Mouse (Mus musculus): ENCODE data around the gene Ston2. TPM values are rescaled to one million over a fixed set of nuclear protein-coding genes. Genes with fewer than 3 reads are reported as not detected.
"Not testable (repeated sequence)": the region's sequence is repeated elsewhere in the genome, so short reads cannot be mapped to it uniquely, and the experiment has no call there.

Ston2 gene
- polyA plus RNA-seq, 1 experiment, result 14.0 TPM

DNA sequence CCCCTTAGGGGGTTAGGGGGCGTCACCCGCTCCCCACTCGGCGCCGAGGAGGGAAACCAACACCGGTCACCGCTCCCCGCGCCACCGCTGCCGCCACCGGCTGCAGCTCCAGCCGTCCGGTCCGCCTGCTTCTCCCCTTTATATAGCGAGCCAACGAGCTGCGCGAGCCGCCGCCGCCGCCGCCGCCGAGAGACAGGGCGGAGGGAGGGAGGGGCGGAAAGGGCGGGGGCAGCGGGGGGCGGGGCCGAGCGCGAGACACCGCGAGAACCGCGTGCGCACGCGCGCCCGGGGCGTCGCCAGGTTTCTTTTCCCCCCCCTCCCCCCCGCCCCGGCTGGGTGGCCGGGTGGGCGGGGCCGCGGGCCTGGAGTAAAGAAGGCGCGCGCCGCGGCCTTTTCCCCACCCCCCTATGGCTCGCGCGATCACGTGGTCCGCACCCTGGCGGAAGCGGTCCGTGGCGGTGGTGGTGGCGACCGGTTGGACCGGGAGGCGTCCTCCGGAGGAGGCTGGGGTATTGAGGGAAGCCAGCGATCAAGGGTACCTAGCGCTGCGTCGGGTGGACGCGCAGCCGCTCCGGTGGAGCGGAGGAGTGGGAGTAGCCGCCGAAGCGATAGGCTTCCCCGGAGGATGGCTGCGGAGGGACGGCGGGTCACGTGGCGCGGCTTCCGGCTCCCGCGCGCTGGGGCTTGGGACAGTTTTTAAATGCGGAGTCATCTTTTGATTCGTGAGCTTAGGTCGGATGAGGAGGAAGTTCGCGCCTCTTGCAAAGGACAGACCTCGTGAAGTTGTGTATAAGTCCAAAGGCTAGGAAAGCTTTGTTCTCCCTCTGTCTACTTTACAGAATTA, 198.1 kb downstream of the Ston2 start, which contains the start of gene Gtf2a1:
Gene Gtf2a1 (minus strand): TSS at position 641 of the 844 bp plus-strand sequence.
- Histone ChIP-seq H3K4me3 (replicated peaks; ENCODE audit: control insufficient read depth, low read depth, low read length) (peak within 1 kb of the TSS; percentile 98), H3K4me1 (ENCODE audit: control insufficient read depth, insufficient read depth, low read length) (peaks cover 4% of the 10 kb centered on the region), H3K27ac (ENCODE audit: control insufficient read depth, insufficient read depth, low read depth, low read length, poor library complexity) (peak within 1 kb of the TSS; percentile 100)
- TF ChIP-seq POLR2A (IDR thresholded peaks at IDR 0.05; ENCODE audit: borderline replicate concordance, control insufficient read depth, low read depth, low read length) (peak; percentile 100), CTCF (IDR thresholded peaks at IDR 0.05; ENCODE audit: control insufficient read depth, insufficient read depth, low read length) (no peak; the same call in 1 of the 2 replicates)
- WGBS, result under 1% methylated on average over 86 of the region's 99 CpGs

DNA sequence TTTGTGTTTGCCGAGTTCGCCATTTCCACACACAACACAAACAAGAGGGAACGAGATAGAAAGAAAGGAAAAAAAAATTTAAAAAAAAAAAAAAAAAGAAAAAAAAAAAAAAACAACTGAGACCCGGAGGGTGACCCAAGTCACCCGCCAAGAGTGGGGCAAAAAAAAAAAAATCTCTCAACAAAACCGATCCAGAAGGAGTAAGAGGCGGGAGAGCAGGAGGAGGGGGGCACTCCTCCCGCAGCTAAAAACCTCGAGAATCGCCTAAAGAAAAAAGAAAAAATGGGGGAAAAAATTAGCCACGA, 198.7 kb downstream of the Ston2 start:
- WGBS, result under 1% methylated on average over 11 of the region's 11 CpGs

DNA sequence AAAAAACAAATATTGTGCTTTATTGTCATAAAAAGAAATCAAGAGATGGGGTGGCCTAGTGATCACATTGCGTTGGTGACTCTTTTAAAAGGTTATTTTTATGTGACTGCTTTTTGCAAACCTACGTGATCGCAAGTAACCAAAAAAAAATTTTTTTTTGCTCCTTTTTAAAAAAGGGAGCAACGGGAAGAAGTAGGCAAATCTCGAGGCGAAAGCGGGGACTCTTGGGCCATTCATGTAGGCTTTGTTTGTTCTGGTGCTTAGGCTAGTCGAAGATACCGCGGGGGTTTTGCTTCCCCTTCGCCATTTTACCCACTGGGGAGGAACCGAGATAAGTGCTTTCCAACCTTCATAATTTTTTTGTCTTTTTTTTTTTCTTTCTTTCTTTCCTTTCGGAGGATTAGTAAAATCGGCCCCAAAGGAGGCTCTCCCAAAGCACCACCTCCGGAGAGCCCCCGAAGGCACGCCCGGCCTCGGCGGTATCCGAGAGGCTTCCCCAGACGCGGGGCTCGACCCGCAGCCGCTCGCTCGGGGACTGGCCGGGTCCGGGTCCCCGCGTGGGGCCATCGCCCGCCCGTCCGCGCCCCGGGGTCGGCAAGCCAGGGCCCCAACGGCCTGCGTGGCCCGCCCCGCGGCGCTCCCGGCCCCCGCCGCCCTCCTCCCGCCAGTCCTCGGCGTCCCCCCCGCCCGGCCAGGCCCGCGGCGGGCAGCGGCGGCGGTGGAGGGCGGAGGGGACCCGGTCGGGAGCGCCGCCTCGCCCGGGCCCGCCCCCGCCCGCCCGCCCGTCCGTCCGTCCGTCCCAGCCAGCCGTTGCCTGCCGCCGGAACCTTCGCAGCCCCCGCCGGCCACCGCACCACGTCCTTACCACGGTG, 199.3 kb downstream of the Ston2 start:
- WGBS, result under 1% methylated on average over 69 of the region's 83 CpGs
- H3K4me3 ChIP-seq (replicated peaks; ENCODE audit: control insufficient read depth, low read depth, low read length), result peak overlapping the region; percentile 96
- H3K27ac ChIP-seq (ENCODE audit: control insufficient read depth, insufficient read depth, low read depth, low read length, poor library complexity), result peak overlapping the region; percentile 99
- peaks cover 4% of the 10 kb centered on the region for H3K4me1 ChIP-seq (ENCODE audit: control insufficient read depth, insufficient read depth, low read length)
- TF ChIP-seq POLR2A (IDR thresholded peaks at IDR 0.05; ENCODE audit: borderline replicate concordance, control insufficient read depth, low read depth, low read length) (no peak), CTCF (IDR thresholded peaks at IDR 0.05; ENCODE audit: control insufficient read depth, insufficient read depth, low read length) (no peak)

More for the DNA sequence above, 198.7 kb downstream of the Ston2 start:
- Histone ChIP-seq H3K27ac (ENCODE audit: control insufficient read depth, insufficient read depth, low read depth, low read length, poor library complexity) (peak overlapping the region; percentile 99), H3K4me3 (replicated peaks; ENCODE audit: control insufficient read depth, low read depth, low read length) (peak overlapping the region; percentile 96), H3K4me1 (ENCODE audit: control insufficient read depth, insufficient read depth, low read length) (peaks cover 4% of the 10 kb centered on the region)
- TF ChIP-seq POLR2A (IDR thresholded peaks at IDR 0.05; ENCODE audit: borderline replicate concordance, control insufficient read depth, low read depth, low read length) (no peak), CTCF (IDR thresholded peaks at IDR 0.05; ENCODE audit: control insufficient read depth, insufficient read depth, low read length) (no peak)

DNA sequence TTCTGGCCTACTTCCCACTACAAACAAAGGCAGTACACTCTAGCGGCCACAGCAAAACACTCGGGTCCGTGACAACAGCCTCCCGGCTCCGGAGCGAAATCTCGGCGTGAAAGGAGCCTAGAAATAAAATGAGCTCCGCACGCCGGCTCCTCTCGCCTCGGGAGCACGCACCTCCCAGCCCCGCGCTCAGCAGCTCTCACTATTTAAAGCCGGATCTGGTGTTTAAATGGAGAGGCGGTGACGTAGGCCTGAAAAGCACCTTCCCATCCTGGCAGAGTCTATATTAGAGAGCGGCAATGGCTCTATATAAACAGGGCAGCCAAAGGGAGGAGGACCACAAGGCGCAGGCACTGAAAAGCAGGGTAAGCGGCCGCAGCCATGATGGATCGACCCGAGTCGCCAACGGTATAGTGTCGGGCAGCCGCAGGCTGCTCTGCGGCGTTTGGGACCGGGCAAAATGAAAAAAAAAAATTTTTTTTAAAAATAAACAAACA, 200.0 kb downstream of the Ston2 start:
- WGBS, result under 1% methylated on average over 32 of the region's 32 CpGs
- Histone ChIP-seq H3K4me3 (replicated peaks; ENCODE audit: control insufficient read depth, low read depth, low read length) (peak overlapping the region; percentile 72), H3K4me1 (ENCODE audit: control insufficient read depth, insufficient read depth, low read length) (peaks cover 4% of the 10 kb centered on the region), H3K27ac (ENCODE audit: control insufficient read depth, insufficient read depth, low read depth, low read length, poor library complexity) (peak overlapping the region; percentile 99)
- 0 out of 2 replicates have a peak, but pooled peaks have one; percentile 1 for TF ChIP-seq CTCF (IDR thresholded peaks at IDR 0.05; ENCODE audit: control insufficient read depth, insufficient read depth, low read length)
- TF ChIP-seq POLR2A (IDR thresholded peaks at IDR 0.05; ENCODE audit: borderline replicate concordance, control insufficient read depth, low read depth, low read length), result peak; percentile 98

DNA sequence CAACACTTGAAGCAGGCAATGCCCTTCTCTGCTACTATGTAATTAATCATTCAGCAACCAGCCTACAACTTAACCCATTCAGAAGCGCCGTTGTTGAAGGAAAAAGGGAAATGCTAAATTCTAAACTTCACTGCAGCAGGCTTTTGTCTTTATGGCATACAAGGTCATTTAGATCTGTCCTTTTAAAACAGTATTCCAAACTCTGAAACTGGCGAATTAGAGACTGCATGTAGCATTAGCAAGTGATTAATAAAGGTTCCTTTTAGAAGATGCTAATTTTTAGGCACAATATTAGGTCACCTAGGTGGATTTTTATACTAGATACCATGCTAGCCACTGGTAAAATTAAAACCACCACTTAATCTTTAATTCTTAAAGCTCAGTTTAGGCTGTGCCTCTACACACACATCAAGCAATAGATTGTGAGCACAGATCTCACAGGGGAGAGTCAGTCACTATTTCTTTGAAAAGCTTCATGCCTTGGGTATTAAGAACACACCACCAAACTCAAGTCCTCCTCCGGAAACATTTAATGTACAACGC, 200.6 kb downstream of the Ston2 start:
- WGBS, result 8% methylated on average over 5 of the region's 5 CpGs
- Histone ChIP-seq H3K4me1 (ENCODE audit: control insufficient read depth, insufficient read depth, low read length) (peaks cover 4% of the 10 kb centered on the region), H3K27ac (ENCODE audit: control insufficient read depth, insufficient read depth, low read depth, low read length, poor library complexity) (no peak overlapping the region), H3K4me3 (replicated peaks; ENCODE audit: control insufficient read depth, low read depth, low read length) (no peak overlapping the region)
- TF ChIP-seq POLR2A (IDR thresholded peaks at IDR 0.05; ENCODE audit: borderline replicate concordance, control insufficient read depth, low read depth, low read length), result no peak
- TF ChIP-seq CTCF (IDR thresholded peaks at IDR 0.05; ENCODE audit: control insufficient read depth, insufficient read depth, low read length), result no peak

DNA sequence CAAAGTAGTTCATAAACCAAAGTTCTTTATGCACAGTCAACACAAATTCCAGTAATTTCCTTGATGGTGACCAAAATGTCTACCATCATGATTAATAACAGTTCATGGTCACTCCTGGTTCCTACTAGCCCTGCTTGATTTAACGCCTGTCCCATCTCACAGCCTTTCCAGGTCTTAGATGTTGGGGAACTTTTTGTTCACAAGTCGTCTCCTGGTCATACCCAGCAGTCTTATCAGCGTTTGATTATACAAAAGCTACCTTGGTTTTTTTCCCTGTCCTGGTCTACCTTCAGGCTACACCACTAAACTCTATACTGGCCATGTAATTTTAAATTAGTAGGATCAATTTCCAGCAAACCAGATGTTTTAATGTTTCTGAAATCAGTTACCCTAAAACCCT, 201.1 kb downstream of the Ston2 start:
- WGBS, result 64% methylated on average over 3 of the region's 3 CpGs

DNA sequence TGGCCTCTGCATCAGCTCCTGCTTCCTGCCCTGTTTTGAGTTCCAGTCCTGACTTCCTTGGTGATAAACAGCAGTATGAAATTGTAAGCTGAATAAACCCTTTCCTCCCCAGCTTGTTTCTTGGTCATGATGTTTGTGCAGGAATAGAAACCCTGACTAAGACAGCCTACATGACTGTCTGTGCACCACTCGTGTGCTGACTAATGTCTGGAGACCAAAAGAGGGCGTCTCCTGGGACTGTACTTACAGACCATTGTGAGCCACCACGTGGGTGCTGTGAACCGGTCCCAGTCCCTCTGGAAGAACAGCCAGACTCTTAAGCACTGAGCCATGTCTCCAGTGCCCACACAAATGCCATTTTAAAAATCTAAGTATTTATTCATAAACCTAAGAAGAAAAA, 202.4 kb downstream of the Ston2 start:
- WGBS, result 90% methylated on average over 4 of the region's 4 CpGs
- H3K4me3 ChIP-seq (replicated peaks; ENCODE audit: control insufficient read depth, low read depth, low read length); H3K27ac ChIP-seq (ENCODE audit: control insufficient read depth, insufficient read depth, low read depth, low read length, poor library complexity); H3K4me1 ChIP-seq (ENCODE audit: control insufficient read depth, insufficient read depth, low read length): not testable (repeated sequence)

More for the DNA sequence above, 201.1 kb downstream of the Ston2 start:
- H3K27ac ChIP-seq (ENCODE audit: control insufficient read depth, insufficient read depth, low read depth, low read length, poor library complexity), result no peak overlapping the region
- peaks cover 6% of the 10 kb centered on the region for H3K4me1 ChIP-seq (ENCODE audit: control insufficient read depth, insufficient read depth, low read length)
- no peak overlapping the region for H3K4me3 ChIP-seq (replicated peaks; ENCODE audit: control insufficient read depth, low read depth, low read length)
- no peak for TF ChIP-seq CTCF (IDR thresholded peaks at IDR 0.05; ENCODE audit: control insufficient read depth, insufficient read depth, low read length)
- TF ChIP-seq POLR2A (IDR thresholded peaks at IDR 0.05; ENCODE audit: borderline replicate concordance, control insufficient read depth, low read depth, low read length), result no peak

DNA sequence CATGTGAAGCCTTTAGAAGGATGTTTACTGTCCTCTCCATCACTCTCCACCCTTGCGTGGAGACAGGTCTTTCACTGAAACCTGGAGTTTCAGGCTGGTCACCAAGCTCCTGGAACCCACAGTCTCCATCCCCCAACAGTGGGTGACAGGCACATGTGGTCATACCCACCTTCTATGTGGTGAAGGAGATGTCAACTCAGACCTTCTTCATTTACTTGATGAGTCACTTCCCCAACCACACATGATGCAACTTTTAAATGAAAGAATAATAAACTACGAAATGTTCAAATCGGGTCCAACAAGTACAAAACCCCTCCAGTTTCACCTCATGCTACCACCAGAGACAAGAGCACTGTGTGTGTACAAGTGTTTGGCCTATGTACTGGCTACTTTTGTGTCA, 203.0 kb downstream of the Ston2 start:
- Histone ChIP-seq H3K27ac (ENCODE audit: control insufficient read depth, insufficient read depth, low read depth, low read length, poor library complexity) (no peak overlapping the region), H3K4me3 (replicated peaks; ENCODE audit: control insufficient read depth, low read depth, low read length) (no peak overlapping the region), H3K4me1 (ENCODE audit: control insufficient read depth, insufficient read depth, low read length) (peaks cover 1% of the 10 kb centered on the region)
- WGBS, result 48% methylated on average over 3 of the region's 3 CpGs
- TF ChIP-seq CTCF (IDR thresholded peaks at IDR 0.05; ENCODE audit: control insufficient read depth, insufficient read depth, low read length) (no peak), POLR2A (IDR thresholded peaks at IDR 0.05; ENCODE audit: borderline replicate concordance, control insufficient read depth, low read depth, low read length) (no peak)

All from bone marrow, adult 2 months (tissue).